Mouse (Mus musculus): ENCODE measurements around the gene Klc4. TPM values are rescaled to one million over a fixed set of nuclear protein-coding genes. Genes with fewer than 3 reads are reported as not detected.

The Klc4 gene
- total and polyA plus RNA-seq, 2 experiments from 2014 or later: 23.0 to 32.1 TPM

- Histone ChIP-seq H3K36me3 (ENCODE audit: insufficient read depth, low read length) (peaks cover 61% of the 10 kb centered on the region), H3K27me3 (ENCODE audit: insufficient read depth, low read length) (no peaks in the 10 kb centered on the region), H3K9ac (replicated peaks; ENCODE audit: low read length) (no peak overlapping the region), H3K4me3 (ENCODE audit: low read length) (no peak overlapping the region), H3K27ac (no peak overlapping the region), H3K4me1 (ENCODE audit: insufficient read depth, low read length) (no peaks in the 10 kb centered on the region), H3K4me2 (ENCODE audit: low read depth, low read length) (no peak overlapping the region), H3K9me3 (ENCODE audit: low read length) (no peaks in the 10 kb centered on the region)
- TF ChIP-seq CTCF (IDR thresholded peaks at IDR 0.05; ENCODE audit: low read depth): no peak
- WGBS: 90% methylated on average over 9 of the region's 9 CpGs
- ATAC-seq (no peak), DNase-seq (ENCODE audit: low spot score) (no peak)
These were observed 15.5 kb upstream of the Klc4 start for GRCm38 (mm10) chr17:46661351-46661750.

- Histone ChIP-seq H3K27me3 (ENCODE audit: insufficient read depth, low read length) (no peaks in the 10 kb centered on the region), H3K4me2 (ENCODE audit: low read depth, low read length) (no peak overlapping the region), H3K36me3 (ENCODE audit: insufficient read depth, low read length) (peaks cover 40% of the 10 kb centered on the region), H3K9ac (replicated peaks; ENCODE audit: low read length) (no peak overlapping the region), H3K27ac (no peak overlapping the region), H3K4me1 (ENCODE audit: insufficient read depth, low read length) (peaks cover 11% of the 10 kb centered on the region), H3K4me3 (ENCODE audit: low read length) (no peak overlapping the region), H3K9me3 (ENCODE audit: low read length) (no peaks in the 10 kb centered on the region)
- DNase-seq (ENCODE audit: low spot score): no peak
- WGBS: 83% methylated on average over 6 of the region's 6 CpGs
- no peak for ATAC-seq
- TF ChIP-seq CTCF (IDR thresholded peaks at IDR 0.05; ENCODE audit: low read depth): no peak
These were observed 10.2 kb upstream of the Klc4 start for GRCm38 (mm10) chr17:46656054-46656453.

- no peak for TF ChIP-seq CTCF (IDR thresholded peaks at IDR 0.05; ENCODE audit: low read depth)
- 64% methylated on average over 20 of the region's 20 CpGs for WGBS
- no peak overlapping the region for H3K27ac ChIP-seq
These were observed 6.1 kb upstream of the Klc4 start for GRCm38 (mm10) chr17:46651755-46652547.

GRCm38 (mm10) chr17:46651292-46651691 is 5.5 kb upstream of the Klc4 start:
- DNase-seq (ENCODE audit: low spot score): no peak
- 70% methylated on average over 17 of the region's 17 CpGs for WGBS
- Histone ChIP-seq H3K4me2 (ENCODE audit: low read depth, low read length) (peak overlapping the region; percentile 95), H3K4me3 (ENCODE audit: low read length) (peak overlapping the region; percentile 60), H3K4me1 (ENCODE audit: insufficient read depth, low read length) (peaks cover 15% of the 10 kb centered on the region), H3K27ac (peak overlapping the region; percentile 97; the same call in 1 of the 2 replicates), H3K36me3 (ENCODE audit: insufficient read depth, low read length) (peaks cover 15% of the 10 kb centered on the region), H3K27me3 (ENCODE audit: insufficient read depth, low read length) (no peaks in the 10 kb centered on the region), H3K9me3 (ENCODE audit: low read length) (no peaks in the 10 kb centered on the region), H3K9ac (replicated peaks; ENCODE audit: low read length) (peak overlapping the region; percentile 90)
- no peak for ATAC-seq
- no peak for TF ChIP-seq CTCF (IDR thresholded peaks at IDR 0.05; ENCODE audit: low read depth)

More at GRCm38 (mm10) chr17:46651755-46652547, 6.1 kb upstream of the Klc4 start:
- peak overlapping the region; percentile 60; the same call in 1 of the 2 replicates for H3K4me3 ChIP-seq (ENCODE audit: low read length)
- no peak for ATAC-seq
- peaks cover 15% of the 10 kb centered on the region for H3K4me1 ChIP-seq (ENCODE audit: insufficient read depth, low read length)
- H3K9ac ChIP-seq (replicated peaks; ENCODE audit: low read length): peak overlapping the region; percentile 90; the same call in 1 of the 2 replicates
- H3K27me3 ChIP-seq (ENCODE audit: insufficient read depth, low read length): no peaks in the 10 kb centered on the region
- peaks cover 15% of the 10 kb centered on the region for H3K36me3 ChIP-seq (ENCODE audit: insufficient read depth, low read length)
- H3K4me2 ChIP-seq (ENCODE audit: low read depth, low read length): peak overlapping the region; percentile 95
- DNase-seq (ENCODE audit: low spot score): no peak
- no peaks in the 10 kb centered on the region for H3K9me3 ChIP-seq (ENCODE audit: low read length)

GRCm38 (mm10) chr17:46650232-46651031 is 4.6 kb upstream of the Klc4 start, which contains the start of gene Cul7:
TSS of gene Cul7 (plus strand) at chr17:46650337.
- under 1% methylated on average over 55 of the region's 58 CpGs for WGBS
- TF ChIP-seq CTCF (IDR thresholded peaks at IDR 0.05; ENCODE audit: low read depth): no peak
- peak within 1 kb of the TSS; percentile 60 for H3K4me3 ChIP-seq (ENCODE audit: low read length)
- H3K9ac ChIP-seq (replicated peaks; ENCODE audit: low read length): peak within 1 kb of the TSS; percentile 90
- no peaks in the 10 kb centered on the region for H3K9me3 ChIP-seq (ENCODE audit: low read length)
- H3K36me3 ChIP-seq (ENCODE audit: insufficient read depth, low read length): peaks cover 10% of the 10 kb centered on the region
- H3K4me1 ChIP-seq (ENCODE audit: insufficient read depth, low read length): peaks cover 16% of the 10 kb centered on the region
- H3K4me2 ChIP-seq (ENCODE audit: low read depth, low read length): peak within 1 kb of the TSS; percentile 95
- peak; percentile 94 for ATAC-seq
- H3K27me3 ChIP-seq (ENCODE audit: insufficient read depth, low read length): no peaks in the 10 kb centered on the region
- peak; percentile 97 for DNase-seq (ENCODE audit: low spot score)
- H3K27ac ChIP-seq: peak within 1 kb of the TSS; percentile 97

GRCm38 (mm10) chr17:46649811-46650210 is 4.0 kb upstream of the Klc4 start:
- Histone ChIP-seq H3K36me3 (ENCODE audit: insufficient read depth, low read length) (peaks cover 10% of the 10 kb centered on the region; the same call in 1 of the 2 replicates), H3K9me3 (ENCODE audit: low read length) (no peaks in the 10 kb centered on the region), H3K4me1 (ENCODE audit: insufficient read depth, low read length) (peaks cover 20% of the 10 kb centered on the region), H3K4me2 (ENCODE audit: low read depth, low read length) (peak overlapping the region; percentile 95), H3K27me3 (ENCODE audit: insufficient read depth, low read length) (no peaks in the 10 kb centered on the region), H3K27ac (peak overlapping the region; percentile 97), H3K9ac (replicated peaks; ENCODE audit: low read length) (peak overlapping the region; percentile 90), H3K4me3 (ENCODE audit: low read length) (peak overlapping the region; percentile 60)
- DNase-seq (ENCODE audit: low spot score) (no peak), ATAC-seq (no peak)
- 34% methylated on average over 15 of the region's 15 CpGs for WGBS
- TF ChIP-seq CTCF (IDR thresholded peaks at IDR 0.05; ENCODE audit: low read depth): no peak

Measured in hindbrain, postnatal 0 days (tissue).